Mouse (Mus musculus) cerebellum, adult 2 months (tissue): ENCODE measurements around the gene Fam114a2.

ENCODE experiments used
- CTCF ChIP-seq: fragments of 200-500 bp; IDR thresholded peaks from 2 replicates; pipeline ENCODE4 v1.5.1; 2011; ENCODE audit warnings: low read depth, mild to moderate bottlenecking, control low read depth, low read length, moderate library complexity, borderline replicate concordance; ENCODE audit not compliant: insufficient read depth
- POLR2A ChIP-seq: fragments of 200-500 bp; IDR thresholded peaks from 2 replicates; pipeline ENCODE4 v1.6.1; 2011; ENCODE audit warnings: low read length, control low read depth, borderline replicate concordance; ENCODE audit not compliant: insufficient read depth

DNA sequence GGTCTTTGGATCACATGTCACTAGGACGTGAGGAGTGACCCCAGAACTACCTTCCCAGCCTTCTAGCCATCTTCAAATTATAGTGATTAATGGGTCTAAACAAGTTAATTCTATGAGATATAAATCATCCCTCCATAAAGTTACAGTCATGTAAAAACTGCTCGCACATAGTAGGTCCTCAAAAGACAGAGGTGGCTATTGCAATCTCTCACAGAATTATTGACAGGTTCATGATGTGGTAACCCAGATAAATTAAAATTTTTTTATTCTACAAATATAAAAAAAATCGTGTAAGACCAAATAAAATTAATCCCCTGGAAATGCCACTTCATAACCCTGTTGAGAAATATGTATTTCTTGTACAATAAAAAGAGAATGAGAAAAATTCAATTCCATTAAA is 52.6 kb downstream of the Fam114a2 start:
- no peak for TF ChIP-seq CTCF
- no peak for TF ChIP-seq POLR2A
